Mouse (Mus musculus) hindbrain, embryonic 13.5 days (tissue): ENCODE results near the gene Acox1. TPM values are rescaled to one million over a fixed set of nuclear protein-coding genes. Genes with fewer than 3 reads are reported as not detected.
A peak's percentile ranks its signal among the peaks of the same experiment; 100 is the strongest.

Experiments
- ATAC-seq: fragments of 200-750 bp; cut with Nextera tagmentation; 2 replicates; pipeline ENCODE4 v1.8.0; 2017; ENCODE audit warnings: moderate TSS enrichment; ENCODE audit not compliant: low FRiP score
- H3K27ac ChIP-seq: fragments of 300-500 bp; sonication (generic); 2 replicates; pipeline ENCODE4 v1.5.1; 2015; ENCODE audit warnings: inconsistent platforms, mild to moderate bottlenecking, moderate library complexity
- H3K27me3 ChIP-seq: fragments of 300-500 bp; sonication (generic); 2 replicates; pipeline ENCODE4 v1.6.1; 2015; ENCODE audit warnings: mild to moderate bottlenecking, inconsistent platforms
- H3K36me3 ChIP-seq: fragments of 300-500 bp; sonication (generic); 2 replicates; pipeline ENCODE4 v1.6.1; 2015; ENCODE audit warnings: mild to moderate bottlenecking, inconsistent platforms
- H3K4me1 ChIP-seq: fragments of 300-500 bp; sonication (generic); replicated peaks from 2 replicates; pipeline ENCODE4 v1.6.1; 2015; ENCODE audit warnings: inconsistent platforms
- H3K4me2 ChIP-seq: fragments of 300-500 bp; sonication (generic); 2 replicates; pipeline ENCODE4 v1.6.1; 2015; ENCODE audit warnings: inconsistent platforms, mild to moderate bottlenecking, moderate library complexity
- H3K4me3 ChIP-seq: fragments of 300-500 bp; sonication (generic); 2 replicates; pipeline ENCODE4 v1.5.1; 2015; ENCODE audit warnings: mild to moderate bottlenecking, inconsistent platforms
- H3K9ac ChIP-seq: fragments of 300-500 bp; sonication (generic); 2 replicates; pipeline ENCODE4 v1.6.1; 2015; ENCODE audit warnings: mild to moderate bottlenecking, inconsistent platforms
- H3K9me3 ChIP-seq: fragments of 300-500 bp; sonication (generic); 2 replicates; pipeline ENCODE4 v1.6.1; 2016; ENCODE audit warnings: inconsistent platforms
- WGBS: fragments of 180-500 bp; shearing (Covaris S2); methylation state at CpG from one replicate; pipeline ENCODE4 v1.1.7; 2015; 5-methylcytosine and 5-hydroxymethylcytosine counted together
- polyA plus RNA-seq: library from polyadenylated mRNA; unstranded; fragments of >200 nt; fragmentation: Nextera tagmentation; extraction: Ambion mirVana; gene quantifications from 2 replicates; pipeline ENCODE4 v1.2.1, GENCODE M21; 2015

Gene Acox1
- 53.2 and 54.6 TPM in 2 replicates for polyA plus RNA-seq

DNA sequence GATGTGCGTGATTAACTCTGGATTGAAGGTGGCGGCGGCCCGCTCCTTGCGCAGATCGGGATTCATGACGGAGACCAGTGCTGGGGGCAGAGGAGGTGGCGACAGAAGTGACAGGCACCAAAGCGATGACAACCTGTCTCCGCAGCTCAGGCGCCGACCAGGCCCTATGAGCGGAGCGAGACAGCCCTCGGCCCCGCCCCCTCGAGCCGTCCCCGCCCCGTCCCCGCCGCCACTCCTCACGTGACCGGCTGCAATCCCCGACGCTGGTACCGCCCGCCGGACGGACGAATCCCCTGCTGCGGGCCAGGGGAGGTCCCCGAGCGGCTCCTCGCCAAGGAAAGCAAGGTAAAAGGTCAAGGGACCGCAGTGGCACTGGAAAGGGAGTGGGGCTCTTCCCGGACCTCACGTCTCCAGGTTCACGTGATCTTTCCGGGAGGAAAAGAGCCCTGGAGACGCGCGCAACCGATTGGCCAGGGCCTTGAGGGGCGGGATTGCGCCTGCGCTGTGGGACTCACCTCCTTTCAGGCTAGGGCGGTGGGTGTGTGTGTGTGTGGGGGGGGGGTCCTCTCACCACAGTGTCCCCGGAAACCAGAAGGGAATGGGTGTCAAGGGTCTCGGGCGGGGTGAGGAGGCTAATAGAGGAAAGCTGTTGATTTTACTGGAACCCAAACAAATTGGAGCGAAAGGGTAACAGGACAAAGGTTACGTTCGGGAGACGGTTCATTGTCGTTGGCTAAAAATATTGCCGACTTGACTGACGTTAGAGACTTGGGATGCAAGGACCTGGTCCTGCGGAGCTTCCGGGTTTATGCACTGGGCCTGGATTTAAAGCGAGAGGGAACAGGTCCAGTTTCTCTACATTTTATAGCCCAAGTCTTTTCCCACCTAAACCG is at the start of gene Acox1, which contains the start of gene Ten1:
Gene Acox1, minus strand, starts transcription at position 407 of the 893 bp plus-strand sequence.
Gene Ten1, plus strand, starts transcription at position 217 of the 893 bp plus-strand sequence.
- WGBS = under 1% methylated on average over 62 of the region's 62 CpGs
- Histone ChIP-seq H3K27me3 (no peaks in the 10 kb centered on the region), H3K4me3 (peak within 1 kb of the TSS; percentile 71), H3K4me2 (peak within 1 kb of the TSS; percentile 69), H3K9ac (peak within 1 kb of the TSS; percentile 90), H3K9me3 (no peaks in the 10 kb centered on the region), H3K27ac (peak within 1 kb of the TSS; percentile 99), H3K4me1 (peaks cover 35% of the 10 kb centered on the region), H3K36me3 (peaks cover 19% of the 10 kb centered on the region)
- ATAC-seq = peak; percentile 99

DNA sequence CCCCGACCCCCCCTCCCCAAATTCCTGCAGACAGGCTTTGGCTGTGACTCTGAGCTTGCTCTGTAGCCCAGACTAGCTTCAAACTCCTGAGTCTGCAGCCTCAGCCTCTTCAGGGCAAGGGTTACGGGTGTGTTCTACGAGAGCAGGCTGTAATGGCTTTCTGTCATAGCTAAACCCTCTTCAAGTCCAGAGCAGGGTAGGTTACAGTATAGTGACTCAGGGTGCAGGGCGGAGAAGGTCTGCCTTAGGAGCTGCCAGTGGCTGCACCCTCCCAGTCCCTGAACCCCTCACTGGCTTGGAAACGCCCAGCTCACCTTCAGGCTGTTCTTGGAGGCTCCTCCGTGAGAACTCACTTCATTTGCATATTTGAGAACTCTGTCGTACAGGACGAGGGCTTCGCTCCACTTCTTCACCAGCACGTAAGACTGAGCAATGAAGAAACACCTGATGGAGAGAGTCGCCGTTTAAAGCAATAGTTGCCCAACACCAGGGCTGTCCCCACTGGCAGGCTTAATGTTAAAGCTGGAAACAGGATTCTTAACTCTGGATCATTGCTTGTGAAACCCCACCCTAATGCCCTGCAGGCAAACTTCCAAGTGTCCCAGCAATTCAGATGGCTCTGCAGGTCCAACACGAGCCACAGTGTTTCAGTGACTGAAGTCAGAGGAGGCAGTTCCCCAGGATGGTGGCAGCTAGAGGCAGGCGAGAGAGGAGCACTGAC is 48.8 kb upstream of the Acox1 start:
- Histone ChIP-seq H3K9me3 (no peaks in the 10 kb centered on the region), H3K4me1 (no peaks in the 10 kb centered on the region), H3K9ac (no peak overlapping the region), H3K4me3 (no peak overlapping the region), H3K4me2 (no peak overlapping the region), H3K27me3 (no peaks in the 10 kb centered on the region), H3K36me3 (peaks cover 100% of the 10 kb centered on the region), H3K27ac (no peak overlapping the region)
- no peak for ATAC-seq
- WGBS = 86% methylated on average over 14 of the region's 14 CpGs

DNA sequence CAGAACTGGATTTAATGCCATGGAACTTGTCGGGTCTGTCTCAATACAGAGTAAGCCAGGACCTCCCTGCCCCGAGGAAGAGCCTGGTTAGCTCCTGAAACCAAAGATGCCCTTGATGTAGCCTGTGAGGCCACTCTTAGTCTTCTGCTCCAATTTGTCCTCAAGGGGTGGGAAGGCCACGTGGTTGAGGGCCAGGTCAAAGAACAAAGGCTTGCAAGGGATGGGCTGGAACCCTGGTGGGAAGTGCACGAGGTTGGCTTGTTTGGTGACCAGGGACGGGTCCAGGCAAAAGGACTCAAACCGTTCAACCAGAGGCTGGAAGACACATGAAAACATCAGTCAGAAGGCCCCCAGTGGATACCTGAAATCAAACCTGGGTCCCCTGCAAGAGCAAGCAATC is 46.8 kb upstream of the Acox1 start:
- ATAC-seq = no peak
- 83% methylated on average over 6 of the region's 6 CpGs for WGBS
- no peak overlapping the region for H3K4me2 ChIP-seq
- H3K9me3 ChIP-seq = no peaks in the 10 kb centered on the region
- no peaks in the 10 kb centered on the region for H3K27me3 ChIP-seq
- H3K4me1 ChIP-seq = peaks cover 9% of the 10 kb centered on the region
- H3K4me3 ChIP-seq = no peak overlapping the region
- peaks cover 83% of the 10 kb centered on the region for H3K36me3 ChIP-seq
- H3K27ac ChIP-seq = no peak overlapping the region
- H3K9ac ChIP-seq = no peak overlapping the region

DNA sequence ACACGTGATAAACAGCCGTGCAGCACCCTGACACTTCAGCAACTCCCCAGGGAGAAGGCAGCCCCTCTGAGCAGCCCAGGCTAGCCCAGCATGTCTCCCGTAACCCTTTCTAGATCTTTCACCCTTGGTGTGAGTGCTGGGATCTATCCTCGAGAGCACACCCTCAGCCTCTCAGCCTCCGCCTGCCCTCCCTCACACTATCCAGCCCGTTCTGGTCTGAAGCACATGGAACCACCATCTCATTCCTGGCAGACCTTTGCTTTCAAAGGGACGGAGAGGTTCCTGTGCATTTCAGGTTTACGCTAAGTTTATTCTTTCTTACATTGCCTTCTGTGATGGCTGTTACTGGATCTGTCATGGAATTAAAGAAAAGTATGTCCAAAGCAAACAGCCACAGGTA is 45.7 kb upstream of the Acox1 start:
- Histone ChIP-seq H3K36me3 (peaks cover 73% of the 10 kb centered on the region), H3K9ac (no peak overlapping the region), H3K9me3 (no peaks in the 10 kb centered on the region), H3K4me3 (no peak overlapping the region), H3K4me2 (no peak overlapping the region), H3K27me3 (no peaks in the 10 kb centered on the region), H3K27ac (no peak overlapping the region), H3K4me1 (peaks cover 13% of the 10 kb centered on the region)
- WGBS = 90% methylated on average over 8 of the region's 8 CpGs
- ATAC-seq = no peak

DNA sequence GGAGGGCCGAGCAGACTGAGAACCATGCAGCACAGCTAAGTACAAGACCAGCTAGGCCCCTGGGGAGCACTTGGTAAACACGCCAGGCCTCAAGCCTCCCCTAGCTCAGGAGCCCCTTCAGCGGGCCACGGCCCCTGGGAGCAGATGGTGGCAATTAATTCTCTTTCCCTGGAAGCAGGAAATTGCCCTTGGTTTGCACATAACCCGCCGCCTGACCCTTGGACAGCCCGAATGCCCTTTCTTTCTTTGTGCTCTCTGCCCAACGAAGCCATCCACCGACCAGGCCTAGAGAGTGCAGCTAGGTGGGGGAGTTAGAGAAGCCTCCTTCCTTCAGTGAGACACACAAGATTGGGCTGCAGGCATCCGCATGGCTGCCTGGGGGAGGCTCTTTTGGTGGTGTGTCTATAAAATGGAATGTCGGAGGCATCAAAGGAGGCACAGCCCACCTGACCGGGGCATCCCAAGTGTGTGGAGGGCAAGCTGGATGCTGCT is 42.9 kb upstream of the Acox1 start:
- no peak for ATAC-seq
- Histone ChIP-seq H3K36me3 (peaks cover 45% of the 10 kb centered on the region), H3K27ac (no peak overlapping the region), H3K9ac (0 out of 2 replicates have a peak overlapping the region, but pooled peaks have one; percentile 2), H3K9me3 (no peaks in the 10 kb centered on the region), H3K4me2 (no peak overlapping the region), H3K4me3 (no peak overlapping the region), H3K4me1 (peaks cover 23% of the 10 kb centered on the region), H3K27me3 (peaks cover 21% of the 10 kb centered on the region)
- 39% methylated on average over 12 of the region's 12 CpGs for WGBS

DNA sequence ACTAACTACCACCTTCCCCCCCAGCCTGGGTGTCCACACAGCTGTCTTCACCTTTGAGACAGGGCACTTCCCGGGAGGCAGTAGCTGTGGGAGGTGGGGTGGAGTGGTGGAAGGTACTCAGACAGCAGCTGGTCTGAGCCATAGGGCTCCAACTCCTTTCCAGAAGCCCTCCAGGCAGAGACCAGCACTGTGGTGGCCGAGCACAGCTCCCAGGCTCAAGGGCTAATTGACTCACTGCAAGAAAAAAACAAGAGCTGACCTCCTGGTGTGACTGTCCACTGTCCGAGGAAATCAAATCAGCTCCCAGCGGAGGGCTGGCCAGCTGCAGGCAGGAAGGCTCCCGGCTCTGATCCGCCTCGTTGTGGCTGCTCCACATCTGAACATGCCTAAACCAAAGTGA is 41.0 kb upstream of the Acox1 start:
- no peak overlapping the region for H3K4me2 ChIP-seq
- ATAC-seq = no peak
- H3K27me3 ChIP-seq = peaks cover 32% of the 10 kb centered on the region
- peaks cover 23% of the 10 kb centered on the region for H3K4me1 ChIP-seq
- no peak overlapping the region for H3K4me3 ChIP-seq
- H3K27ac ChIP-seq = peak overlapping the region; percentile 19; the same call in 1 of the 2 replicates
- WGBS = 26% methylated on average over 7 of the region's 7 CpGs
- peaks cover 25% of the 10 kb centered on the region for H3K36me3 ChIP-seq
- peak overlapping the region; percentile 53; the same call in 1 of the 2 replicates for H3K9ac ChIP-seq
- H3K9me3 ChIP-seq = no peaks in the 10 kb centered on the region

DNA sequence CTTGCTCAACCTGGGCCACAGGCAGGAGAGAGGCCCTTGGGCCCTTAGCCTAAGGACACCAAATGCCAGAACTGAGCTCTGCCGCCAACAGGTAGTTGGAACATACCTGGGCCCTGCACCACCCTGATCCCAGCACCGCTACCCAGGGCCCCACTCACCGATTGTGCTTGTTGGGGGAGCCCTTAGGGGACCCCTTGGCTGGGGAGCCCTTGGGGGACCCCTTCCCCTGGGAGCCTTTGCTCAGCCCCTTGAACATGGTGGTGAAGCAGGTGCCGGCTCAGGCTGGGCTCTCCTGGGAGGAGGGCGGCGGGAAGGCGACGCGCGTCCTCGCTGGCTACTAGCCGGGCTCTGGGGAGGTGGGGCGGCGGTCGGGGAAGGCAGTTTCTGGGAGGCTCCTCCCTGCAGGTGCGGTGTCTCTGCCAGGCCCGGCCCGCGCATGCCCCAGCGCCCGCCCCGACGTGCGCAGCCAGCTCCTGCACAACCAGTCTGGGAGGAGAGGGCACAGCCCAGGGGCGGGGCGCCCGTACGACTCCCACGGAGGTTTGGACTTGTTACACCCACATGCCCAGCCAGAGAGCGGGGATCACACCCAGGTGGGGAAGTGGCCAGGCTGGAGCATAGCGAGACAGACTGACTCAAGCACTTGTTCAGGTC is 39.0 kb upstream of the Acox1 start, which contains the start of gene Evpl:
Gene Evpl, minus strand, starts transcription at position 336 of the 654 bp plus-strand sequence.
- Histone ChIP-seq H3K4me3 (no peak within 1 kb of the TSS), H3K9ac (0 out of 2 replicates have a peak within 1 kb of the TSS, but pooled peaks have one; percentile 24), H3K27ac (no peak within 1 kb of the TSS), H3K4me1 (peaks cover 23% of the 10 kb centered on the region), H3K36me3 (peaks cover 6% of the 10 kb centered on the region; the same call in 1 of the 2 replicates), H3K27me3 (peaks cover 47% of the 10 kb centered on the region), H3K4me2 (peak within 1 kb of the TSS; percentile 3; the same call in 1 of the 2 replicates), H3K9me3 (no peaks in the 10 kb centered on the region)
- ATAC-seq = no peak
- WGBS = 14% methylated on average over 27 of the region's 31 CpGs

DNA sequence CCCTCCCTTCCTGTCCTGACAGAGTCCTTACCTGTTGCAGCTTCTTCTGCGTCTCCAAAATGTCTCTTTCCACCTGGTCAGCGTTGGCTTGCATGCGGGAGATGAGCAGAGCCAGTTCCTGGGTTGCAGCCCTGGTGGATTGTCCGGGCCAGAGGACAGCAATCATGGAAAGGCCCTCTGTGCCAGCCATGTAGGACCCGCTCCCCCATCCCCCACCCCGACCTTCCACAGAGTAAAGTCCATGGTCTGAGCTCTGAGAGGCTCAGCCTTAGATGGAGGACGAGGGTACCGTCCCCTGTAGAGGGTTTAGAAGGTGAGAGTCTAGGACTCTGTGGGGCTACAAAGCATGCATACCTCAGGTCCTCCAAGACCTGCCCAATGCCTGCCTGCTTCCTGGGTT is 36.1 kb upstream of the Acox1 start:
- Histone ChIP-seq H3K27me3 (peaks cover 54% of the 10 kb centered on the region), H3K27ac (no peak overlapping the region), H3K36me3 (no peaks in the 10 kb centered on the region), H3K9ac (no peak overlapping the region), H3K4me3 (no peak overlapping the region), H3K4me1 (peaks cover 18% of the 10 kb centered on the region), H3K4me2 (no peak overlapping the region), H3K9me3 (no peaks in the 10 kb centered on the region)
- no peak for ATAC-seq
- 83% methylated on average over 8 of the region's 8 CpGs for whole genome bisulfite sequencing

DNA sequence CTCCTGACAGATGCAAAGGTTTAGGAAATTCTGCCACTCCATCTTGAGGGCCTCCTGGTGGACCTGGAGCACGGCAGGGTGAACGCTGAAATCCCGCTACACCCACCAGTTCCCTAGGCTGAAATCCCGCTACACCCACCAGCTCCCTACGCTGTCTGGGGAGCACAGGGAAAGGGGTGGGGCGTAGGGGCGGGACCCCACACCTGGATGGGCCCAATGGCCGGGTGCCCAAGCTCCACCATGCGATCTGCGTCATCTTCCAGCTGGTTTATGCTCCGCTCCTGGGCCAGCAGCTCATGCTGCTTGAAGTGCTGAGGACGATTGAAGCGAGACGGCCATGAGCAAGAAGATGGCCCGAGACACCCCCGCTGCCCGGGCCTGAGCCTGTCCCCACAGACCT is 33.6 kb upstream of the Acox1 start:
- peak overlapping the region; percentile 17; the same call in 1 of the 2 replicates for H3K4me2 ChIP-seq
- H3K36me3 ChIP-seq = no peaks in the 10 kb centered on the region
- H3K9ac ChIP-seq = peak overlapping the region; percentile 36; the same call in 1 of the 2 replicates
- no peaks in the 10 kb centered on the region for H3K9me3 ChIP-seq
- no peak overlapping the region for H3K4me3 ChIP-seq
- 0 out of 2 replicates have a peak, but pooled peaks cover 5% of the 10 kb centered on the region for H3K4me1 ChIP-seq
- no peak overlapping the region for H3K27ac ChIP-seq
- peaks cover 44% of the 10 kb centered on the region for H3K27me3 ChIP-seq
- WGBS = 26% methylated on average over 17 of the region's 17 CpGs
- ATAC-seq = no peak

DNA sequence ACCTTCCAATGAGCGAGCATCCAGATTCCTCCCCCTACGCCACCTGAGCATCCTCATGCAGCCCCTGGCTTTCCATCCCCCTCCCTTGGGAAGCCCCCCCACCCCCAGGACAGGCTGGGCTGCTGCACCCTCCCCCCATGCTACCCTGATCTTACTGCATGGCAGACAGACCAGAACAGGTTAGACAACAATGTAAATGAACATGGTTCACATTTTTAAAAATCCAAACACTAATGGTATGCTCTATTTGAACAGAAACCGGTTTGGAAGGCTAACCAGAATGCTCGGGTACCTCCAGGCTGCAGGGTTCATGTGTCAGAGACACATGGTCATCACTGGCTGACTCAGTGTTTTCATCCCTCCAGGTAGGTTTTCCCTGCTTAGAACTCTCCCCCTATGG is 29.9 kb upstream of the Acox1 start:
- 74% methylated on average over 4 of the region's 4 CpGs for WGBS

DNA sequence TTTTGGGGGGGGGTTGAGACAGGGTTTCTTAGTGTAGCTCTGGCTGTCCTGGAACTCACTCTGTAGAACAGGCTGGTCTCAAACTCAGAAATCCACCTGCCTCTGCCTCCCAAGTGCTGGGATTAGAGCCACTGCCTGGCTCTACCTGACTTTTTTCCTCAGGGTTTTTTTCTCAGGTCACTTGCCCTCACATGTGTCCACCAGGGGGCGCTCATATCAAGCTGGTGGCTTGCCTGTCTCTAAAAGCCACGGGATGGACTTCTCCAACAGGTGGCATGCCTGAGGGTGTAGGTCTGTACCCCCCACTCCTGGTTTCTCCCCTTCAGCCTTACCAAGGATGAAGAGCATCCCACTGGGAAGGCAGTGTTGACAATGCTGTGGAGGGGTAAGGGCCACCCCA is 27.6 kb upstream of the Acox1 start:
- Histone ChIP-seq H3K36me3 (no peaks in the 10 kb centered on the region), H3K4me1 (peaks cover 10% of the 10 kb centered on the region), H3K27me3 (peaks cover 47% of the 10 kb centered on the region), H3K9me3 (no peaks in the 10 kb centered on the region), H3K27ac (no peak overlapping the region), H3K4me2 (no peak overlapping the region), H3K9ac (no peak overlapping the region), H3K4me3 (no peak overlapping the region)
- WGBS = 5% methylated on average over 2 of the region's 2 CpGs
- ATAC-seq = no peak

More for the DNA sequence above, 29.9 kb upstream of the Acox1 start:
- 0 out of 2 replicates have a peak overlapping the region, but pooled peaks have one; percentile 29 for H3K9ac ChIP-seq
- H3K27ac ChIP-seq = no peak overlapping the region
- no peaks in the 10 kb centered on the region for H3K36me3 ChIP-seq
- 0 out of 2 replicates have a peak, but pooled peaks cover 5% of the 10 kb centered on the region for H3K4me1 ChIP-seq
- ATAC-seq = no peak
- H3K4me2 ChIP-seq = no peak overlapping the region
- H3K9me3 ChIP-seq = no peaks in the 10 kb centered on the region
- H3K4me3 ChIP-seq = no peak overlapping the region
- H3K27me3 ChIP-seq = peaks cover 38% of the 10 kb centered on the region
